Mouse (Mus musculus) stomach, embryonic 14.5 days (tissue): Measurements from ENCODE around the gene Ttll4. TPM values are rescaled to one million over a fixed set of nuclear protein-coding genes. Genes with fewer than 3 reads are reported as not detected.

Experiments
- ATAC-seq: fragments of 200-750 bp; cut with Nextera tagmentation; 2 replicates; pipeline ENCODE4 v1.8.0; 2017; ENCODE audit warnings: low read depth, moderate TSS enrichment; ENCODE audit not compliant: insufficient number of reproducible peaks, insufficient read depth, low FRiP score
- H3K27ac ChIP-seq: fragments of 300-500 bp; sonication (generic); 2 replicates; pipeline ENCODE4 v1.5.1; 2014; ENCODE audit warnings: mild to moderate bottlenecking, low read length, moderate library complexity, mixed read lengths
- H3K27me3 ChIP-seq: fragments of 300-500 bp; sonication (generic); 2 replicates; pipeline ENCODE4 v1.6.1; 2014; ENCODE audit warnings: low read length, control low read depth, mixed read lengths; ENCODE audit not compliant: control insufficient read depth, insufficient read depth
- H3K36me3 ChIP-seq: fragments of 300-500 bp; sonication (generic); 2 replicates; pipeline ENCODE4 v1.6.1; 2014; ENCODE audit warnings: mild to moderate bottlenecking, control low read depth, low read length, moderate library complexity, mixed read lengths; ENCODE audit not compliant: control insufficient read depth, insufficient read depth
- H3K4me1 ChIP-seq: fragments of 300-500 bp; sonication (generic); 2 replicates; pipeline ENCODE4 v1.6.1; 2014; ENCODE audit warnings: low read length, control low read depth, mixed read lengths; ENCODE audit not compliant: control insufficient read depth, insufficient read depth
- H3K4me2 ChIP-seq: fragments of 300-500 bp; sonication (generic); replicated peaks from 2 replicates; pipeline ENCODE4 v1.6.1; 2014; ENCODE audit warnings: low read depth, low read length, control low read depth
- H3K4me3 ChIP-seq: fragments of 300-500 bp; sonication (generic); 2 replicates; pipeline ENCODE4 v1.5.1; 2014; ENCODE audit warnings: low read depth, low read length, control low read depth
- H3K9ac ChIP-seq: fragments of 300-500 bp; sonication (generic); replicated peaks from 2 replicates; pipeline ENCODE4 v1.6.1; 2014; ENCODE audit warnings: low read depth, mild to moderate bottlenecking, control low read depth, low read length, moderate library complexity, mixed read lengths
- H3K9me3 ChIP-seq: fragments of 300-500 bp; sonication (generic); 2 replicates; pipeline ENCODE4 v1.6.1; 2016; ENCODE audit warnings: low read depth, low read length, control low read depth; ENCODE audit not compliant: control insufficient read depth
- WGBS: fragments of 180-500 bp; shearing (Covaris S2); extraction: QIAGEN DNeasy Blood & Tissue Kit; methylation state at CpG from one replicate; pipeline ENCODE4 v1.1.7; 2014; 5-methylcytosine and 5-hydroxymethylcytosine counted together
- polyA plus RNA-seq: library from polyadenylated mRNA; unstranded; fragments of >200 nt; fragmentation: Nextera tagmentation; extraction: Ambion mirVana; gene quantifications from 2 replicates; pipeline ENCODE4 v1.2.1, GENCODE M21; 2014

The Ttll4 gene
- polyA plus RNA-seq, 1 experiment from 2014 or later = 26.4 TPM

- no peak overlapping the region for H3K27ac ChIP-seq
- peaks cover 8% of the 10 kb centered on the region; the same call in 1 of the 2 replicates for H3K4me1 ChIP-seq
- no peaks in the 10 kb centered on the region for H3K9me3 ChIP-seq
- no peak overlapping the region for H3K9ac ChIP-seq
- H3K4me2 ChIP-seq = no peak overlapping the region
- H3K27me3 ChIP-seq = no peaks in the 10 kb centered on the region
- no peaks in the 10 kb centered on the region for H3K36me3 ChIP-seq
- 46% methylated on average over 6 of the region's 6 CpGs for WGBS
- ATAC-seq = no peak
- H3K4me3 ChIP-seq = no peak overlapping the region
Observed at GRCm38 (mm10) chr1:74665153-74665552, 3.6 kb downstream of the Ttll4 start.

- H3K4me3 ChIP-seq = no peak overlapping the region
- 83% methylated on average over 3 of the region's 3 CpGs for WGBS
- no peak for ATAC-seq
Observed at GRCm38 (mm10) chr1:74668371-74668770, 6.8 kb downstream of the Ttll4 start.

DNA sequence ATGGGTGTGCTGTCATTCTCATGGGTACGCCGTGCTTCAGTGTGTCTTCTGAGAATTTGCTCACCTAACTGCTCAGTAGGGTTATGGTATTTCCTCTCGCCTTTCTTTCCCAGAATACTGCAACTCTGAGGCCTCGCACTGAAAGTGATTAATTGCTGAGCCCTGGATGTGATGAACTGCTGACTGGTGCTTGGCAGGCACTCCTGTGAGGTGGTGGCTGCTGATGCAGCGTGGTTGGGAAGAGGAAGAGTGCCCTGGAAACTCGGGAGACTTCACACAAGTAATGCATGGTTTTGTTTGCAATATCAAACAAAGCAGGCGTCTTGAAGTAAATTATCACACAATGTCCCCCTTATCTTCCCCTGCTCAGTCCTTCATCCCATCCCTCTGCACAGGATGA is 11.2 kb downstream of the Ttll4 start:
- Histone ChIP-seq H3K4me2 (no peak overlapping the region), H3K4me3 (no peak overlapping the region), H3K27me3 (no peaks in the 10 kb centered on the region), H3K27ac (no peak overlapping the region), H3K9me3 (no peaks in the 10 kb centered on the region), H3K4me1 (no peaks in the 10 kb centered on the region), H3K9ac (no peak overlapping the region), H3K36me3 (peaks cover 12% of the 10 kb centered on the region; the same call in 1 of the 2 replicates)
- no peak for ATAC-seq
- 67% methylated on average over 7 of the region's 7 CpGs for WGBS

More at GRCm38 (mm10) chr1:74668371-74668770, 6.8 kb downstream of the Ttll4 start:
- H3K4me1 ChIP-seq = no peaks in the 10 kb centered on the region
- H3K27ac ChIP-seq = no peak overlapping the region
- H3K27me3 ChIP-seq = no peaks in the 10 kb centered on the region
- peaks cover 12% of the 10 kb centered on the region; the same call in 1 of the 2 replicates for H3K36me3 ChIP-seq
- H3K9ac ChIP-seq = no peak overlapping the region
- H3K9me3 ChIP-seq = no peaks in the 10 kb centered on the region
- no peak overlapping the region for H3K4me2 ChIP-seq

DNA sequence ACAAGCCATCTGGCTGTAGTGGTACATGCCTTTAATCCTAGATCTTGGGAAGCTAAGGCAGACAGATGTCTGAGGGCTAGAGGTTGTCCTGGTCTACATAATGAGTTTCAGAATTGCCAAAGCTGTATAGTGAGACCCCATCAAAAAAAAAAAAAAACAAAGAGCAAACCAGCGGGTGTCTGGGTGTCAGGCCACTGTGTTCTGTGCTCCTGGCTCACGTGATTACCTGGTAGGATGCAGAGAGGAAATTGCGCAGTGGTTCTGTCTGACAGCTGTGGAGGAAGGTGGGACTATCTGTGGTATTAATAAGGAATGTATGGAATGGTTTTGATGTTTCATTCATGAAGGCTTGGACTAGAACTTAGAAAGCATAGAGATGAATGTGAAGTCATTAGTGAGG is 15.3 kb downstream of the Ttll4 start:
- no peaks in the 10 kb centered on the region for H3K4me1 ChIP-seq
- no peak overlapping the region for H3K4me2 ChIP-seq
- H3K36me3 ChIP-seq = peaks cover 39% of the 10 kb centered on the region
- H3K27ac ChIP-seq = no peak overlapping the region
- H3K9ac ChIP-seq = no peak overlapping the region
- H3K9me3 ChIP-seq = no peaks in the 10 kb centered on the region
- 80% methylated on average over 3 of the region's 3 CpGs for WGBS
- no peak overlapping the region for H3K4me3 ChIP-seq
- no peak for ATAC-seq
- no peaks in the 10 kb centered on the region for H3K27me3 ChIP-seq

- H3K9me3 ChIP-seq = no peaks in the 10 kb centered on the region
- H3K36me3 ChIP-seq = peaks cover 33% of the 10 kb centered on the region
- no peak overlapping the region for H3K9ac ChIP-seq
- no peaks in the 10 kb centered on the region for H3K27me3 ChIP-seq
- WGBS = 68% methylated on average over 1 of the region's 1 CpGs
- no peak overlapping the region for H3K4me2 ChIP-seq
- no peak overlapping the region for H3K4me3 ChIP-seq
- H3K27ac ChIP-seq = no peak overlapping the region
- no peak for ATAC-seq
- no peaks in the 10 kb centered on the region for H3K4me1 ChIP-seq
Observed at GRCm38 (mm10) chr1:74677843-74678242, 16.3 kb downstream of the Ttll4 start.

DNA sequence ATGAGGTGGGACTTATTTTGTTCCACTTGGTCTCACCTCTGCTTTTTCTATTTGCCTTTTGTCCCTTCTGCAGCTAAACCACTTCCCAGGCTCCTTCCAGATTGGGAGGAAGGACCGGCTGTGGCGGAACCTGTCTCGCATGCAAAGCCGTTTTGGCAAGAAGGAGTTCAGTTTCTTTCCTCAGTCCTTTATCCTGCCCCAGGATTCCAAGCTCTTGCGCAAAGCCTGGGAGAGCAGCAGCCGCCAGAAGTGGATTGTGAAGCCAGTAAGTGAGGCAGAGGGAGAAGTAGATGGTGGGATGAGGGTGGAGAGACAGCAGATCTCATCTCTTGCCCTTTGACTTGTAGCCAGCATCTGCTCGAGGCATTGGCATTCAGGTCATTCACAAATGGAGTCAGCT is 25.6 kb downstream of the Ttll4 start:
- Histone ChIP-seq H3K36me3 (peaks cover 63% of the 10 kb centered on the region), H3K4me2 (no peak overlapping the region), H3K9ac (no peak overlapping the region), H3K9me3 (no peaks in the 10 kb centered on the region), H3K4me1 (no peaks in the 10 kb centered on the region), H3K27me3 (no peaks in the 10 kb centered on the region), H3K27ac (no peak overlapping the region), H3K4me3 (no peak overlapping the region)
- WGBS = 90% methylated on average over 7 of the region's 7 CpGs
- ATAC-seq = no peak

DNA sequence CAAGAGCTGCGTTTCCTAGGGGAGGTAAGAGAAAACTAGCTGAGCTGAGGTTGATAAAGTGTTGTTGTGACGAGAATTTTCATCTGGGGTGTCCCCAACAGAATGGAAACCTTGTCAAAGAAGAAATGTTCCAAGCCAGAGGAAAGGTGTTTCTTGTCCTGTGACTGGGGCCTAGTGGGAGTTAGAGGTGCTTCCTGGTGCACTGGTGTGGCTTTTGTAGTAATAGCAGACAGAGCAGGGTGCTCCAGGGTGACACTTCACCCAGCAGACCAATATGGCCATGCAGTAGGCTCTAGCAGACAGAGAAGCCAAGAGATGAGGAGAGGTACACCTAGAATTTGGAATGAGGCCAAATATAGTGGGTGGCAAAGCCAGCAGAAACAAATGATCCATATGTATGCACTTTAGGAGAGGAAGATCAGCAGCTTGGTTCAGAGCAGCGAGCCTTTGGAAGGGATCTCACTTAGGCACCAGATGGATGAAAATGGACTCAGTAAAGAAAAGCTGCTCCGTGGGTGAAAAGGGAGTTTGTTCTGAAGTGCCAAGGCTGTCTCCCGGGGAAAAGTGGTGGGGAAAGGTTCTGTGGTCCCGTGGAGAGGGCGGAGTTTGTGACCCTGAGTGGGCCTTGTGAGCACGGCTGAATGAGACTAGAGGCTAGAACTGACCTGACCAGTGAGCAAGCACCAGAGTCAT is 32.5 kb downstream of the Ttll4 start:
- H3K27ac ChIP-seq = no peak overlapping the region
- no peaks in the 10 kb centered on the region for H3K9me3 ChIP-seq
- 90% methylated on average over 8 of the region's 8 CpGs for WGBS
- H3K9ac ChIP-seq = no peak overlapping the region
- no peak overlapping the region for H3K4me3 ChIP-seq
- H3K27me3 ChIP-seq = no peaks in the 10 kb centered on the region
- H3K36me3 ChIP-seq = peaks cover 68% of the 10 kb centered on the region
- no peak overlapping the region for H3K4me2 ChIP-seq
- no peaks in the 10 kb centered on the region for H3K4me1 ChIP-seq
- ATAC-seq = no peak

GRCm38 (mm10) chr1:74695836-74696235 is 34.3 kb downstream of the Ttll4 start:
- no peak for ATAC-seq
- peaks cover 59% of the 10 kb centered on the region for H3K36me3 ChIP-seq
- H3K4me2 ChIP-seq = no peak overlapping the region
- no peaks in the 10 kb centered on the region for H3K4me1 ChIP-seq
- H3K4me3 ChIP-seq = no peak overlapping the region
- H3K27ac ChIP-seq = no peak overlapping the region
- H3K9me3 ChIP-seq = no peaks in the 10 kb centered on the region
- H3K27me3 ChIP-seq = no peaks in the 10 kb centered on the region
- WGBS = 81% methylated on average over 4 of the region's 4 CpGs
- no peak overlapping the region for H3K9ac ChIP-seq

DNA sequence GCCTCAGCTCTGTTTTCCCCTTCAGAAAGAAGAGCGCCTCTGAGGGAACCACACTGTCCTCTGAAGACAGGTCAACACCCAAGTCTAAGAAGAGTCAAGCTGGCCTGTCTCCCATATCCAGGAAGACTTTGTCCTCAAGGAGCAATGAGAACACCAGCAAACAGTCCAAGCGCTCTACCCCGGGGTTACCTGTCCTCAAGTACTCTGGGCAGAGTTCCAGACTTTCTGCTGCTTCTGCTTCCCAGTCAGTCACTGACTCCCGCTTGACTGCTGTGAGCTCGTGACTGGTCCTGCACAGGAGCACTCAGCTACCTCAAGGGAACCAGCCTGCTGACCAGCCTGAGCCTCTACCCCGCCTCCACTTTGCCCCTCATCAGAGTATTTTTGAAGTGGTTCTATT is 35.9 kb downstream of the Ttll4 start:
- no peak for ATAC-seq
- Histone ChIP-seq H3K36me3 (peaks cover 47% of the 10 kb centered on the region), H3K9me3 (no peaks in the 10 kb centered on the region), H3K27ac (no peak overlapping the region), H3K27me3 (no peaks in the 10 kb centered on the region), H3K9ac (no peak overlapping the region), H3K4me2 (no peak overlapping the region), H3K4me1 (no peaks in the 10 kb centered on the region), H3K4me3 (no peak overlapping the region)
- WGBS = 94% methylated on average over 6 of the region's 6 CpGs
